Mouse (Mus musculus) spleen, embryonic (tissue): ENCODE data around the gene Fxyd6.

Experiments
- CTCF ChIA-PET: fragments of 350-600 bp; sonication (Branson Sonifier 250); formaldehyde crosslinking; loops from one replicate; lab custom pipeline; 2022; lab: Charles Lee

Gene Fxyd6

GRCm38 (mm10) chr9:45370117-45370561 lies at the start of gene Fxyd6:
TSS of gene Fxyd6 (plus strand) at chr9:45370185.
- CTCF ChIA-PET = interaction anchor here (0.9 kb wide), 1 partner anchor 80 kb away, joined by 3 read pairs; no protein-coding TSS in a partner anchor

- CTCF ChIA-PET = no interaction called here
These were observed 48.5 kb upstream of the Fxyd6 start for GRCm38 (mm10) chr9:45321465-45321864.

- CTCF ChIA-PET = no interaction called here
These were observed 48.0 kb upstream of the Fxyd6 start for GRCm38 (mm10) chr9:45321946-45322430.

GRCm38 (mm10) chr9:45326390-45326789 lies 43.6 kb upstream of the Fxyd6 start:
- CTCF ChIA-PET = no interaction called here

GRCm38 (mm10) chr9:45328263-45328662 lies 41.7 kb upstream of the Fxyd6 start:
- CTCF ChIA-PET = no interaction called here

GRCm38 (mm10) chr9:45329577-45329976 lies 40.4 kb upstream of the Fxyd6 start:
- CTCF ChIA-PET = no interaction called here

- CTCF ChIA-PET = interaction anchor here (0.5 kb wide), 1 partner anchor 12 kb away, joined by 3 read pairs; no protein-coding TSS in a partner anchor
These were observed 32.6 kb upstream of the Fxyd6 start for GRCm38 (mm10) chr9:45337406-45337805.

GRCm38 (mm10) chr9:45343066-45343465 lies 26.9 kb upstream of the Fxyd6 start:
- CTCF ChIA-PET = no interaction called here

GRCm38 (mm10) chr9:45345516-45345915 lies 24.5 kb upstream of the Fxyd6 start:
- CTCF ChIA-PET = no interaction called here

- CTCF ChIA-PET = no interaction called here
These were observed 23.7 kb upstream of the Fxyd6 start for GRCm38 (mm10) chr9:45346276-45346675.

- CTCF ChIA-PET = no interaction called here
These were observed 21.4 kb upstream of the Fxyd6 start for GRCm38 (mm10) chr9:45348560-45348959.

GRCm38 (mm10) chr9:45349181-45349580 lies 20.8 kb upstream of the Fxyd6 start:
- CTCF ChIA-PET = interaction anchor here (0.6 kb wide), 1 partner anchor 12 kb away, joined by 3 read pairs; no protein-coding TSS in a partner anchor

GRCm38 (mm10) chr9:45349851-45350250 lies 20.1 kb upstream of the Fxyd6 start:
- CTCF ChIA-PET = interaction anchor here (0.5 kb wide), 1 partner anchor 18 kb away, joined by 5 read pairs; no protein-coding TSS in a partner anchor

- CTCF ChIA-PET = no interaction called here
These were observed 14.8 kb upstream of the Fxyd6 start for GRCm38 (mm10) chr9:45355192-45355591.

GRCm38 (mm10) chr9:45358356-45358755 lies 11.6 kb upstream of the Fxyd6 start:
- CTCF ChIA-PET = interaction anchor here (0.7 kb wide), 1 partner anchor 261 kb away, joined by 3 read pairs; no protein-coding TSS in a partner anchor

GRCm38 (mm10) chr9:45362051-45362461 lies 7.9 kb upstream of the Fxyd6 start:
- CTCF ChIA-PET = no interaction called here

- CTCF ChIA-PET = no interaction called here
These were observed 6.3 kb upstream of the Fxyd6 start for GRCm38 (mm10) chr9:45363639-45364214.

GRCm38 (mm10) chr9:45367716-45368115 lies 2.3 kb upstream of the Fxyd6 start:
- CTCF ChIA-PET = interaction anchor here (0.7 kb wide), 1 partner anchor 18 kb away, joined by 5 read pairs; no protein-coding TSS in a partner anchor

GRCm38 (mm10) chr9:45368341-45368901 lies 1.6 kb upstream of the Fxyd6 start:
- CTCF ChIA-PET = interaction anchor here (0.7 kb wide), 1 partner anchor 19 kb away, joined by 5 read pairs; no protein-coding TSS in a partner anchor

- CTCF ChIA-PET = interaction anchor here (0.9 kb wide), 1 partner anchor 81 kb away, joined by 3 read pairs; no protein-coding TSS in a partner anchor
These were observed 791 bp downstream of the Fxyd6 start for GRCm38 (mm10) chr9:45370616-45371336.

GRCm38 (mm10) chr9:45371337-45371707 lies 1.3 kb downstream of the Fxyd6 start:
- CTCF ChIA-PET = no interaction called here

GRCm38 (mm10) chr9:45373896-45374295 lies 3.9 kb downstream of the Fxyd6 start:
- CTCF ChIA-PET = no interaction called here
